Mouse (Mus musculus) ZHBTc4 (cell line): ENCODE results near the gene Tmem8.

Experiments
- DNase-seq: peaks from one replicate; pipeline ENCODE4 v3.0.0-alpha.2; 2011; ENCODE audit warnings: low read depth, low spot score

Tmem8 gene

DNA sequence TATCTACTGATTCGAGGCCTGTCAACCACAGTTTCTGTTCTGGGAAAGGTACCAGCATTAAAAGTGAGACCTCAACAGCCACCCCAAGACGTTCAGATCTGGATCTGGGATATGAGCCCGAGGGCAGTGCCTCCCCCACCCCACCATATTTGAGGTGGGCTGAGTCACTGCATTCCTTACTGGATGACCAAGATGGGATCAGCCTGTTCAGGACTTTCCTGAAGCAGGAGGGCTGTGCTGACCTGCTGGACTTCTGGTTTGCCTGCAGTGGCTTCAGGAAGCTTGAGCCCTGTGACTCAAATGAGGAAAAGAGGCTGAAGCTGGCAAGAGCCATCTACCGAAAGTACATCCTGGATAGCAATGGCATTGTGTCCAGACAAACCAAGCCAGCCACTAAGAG, 29.7 kb downstream of the Tmem8 start:
- DNase-seq = no peak

- DNase-seq = no peak
Observed at GRCm38 (mm10) chr17:26143386-26143785, 30.3 kb downstream of the Tmem8 start.

DNA sequence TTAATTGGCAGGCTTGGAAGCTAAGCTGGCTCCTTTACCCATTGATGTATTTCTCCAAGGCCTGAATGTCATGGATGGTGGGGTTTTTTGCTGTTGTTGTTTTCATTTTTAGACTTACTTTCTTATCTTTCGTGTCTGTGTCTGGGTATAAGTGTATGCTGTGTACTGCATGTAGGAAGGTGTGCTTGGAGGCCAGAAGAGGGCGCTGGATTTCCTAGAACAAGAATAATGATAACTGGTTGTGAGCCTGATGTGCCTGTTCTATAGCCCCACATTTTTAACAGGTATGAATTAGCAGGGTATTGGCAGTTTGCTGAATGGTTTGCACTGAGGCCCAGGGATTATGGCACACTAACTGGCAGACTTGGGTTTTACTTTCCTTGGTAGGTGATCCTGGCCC, 36.0 kb downstream of the Tmem8 start:
- DNase-seq = peak; percentile 65

DNA sequence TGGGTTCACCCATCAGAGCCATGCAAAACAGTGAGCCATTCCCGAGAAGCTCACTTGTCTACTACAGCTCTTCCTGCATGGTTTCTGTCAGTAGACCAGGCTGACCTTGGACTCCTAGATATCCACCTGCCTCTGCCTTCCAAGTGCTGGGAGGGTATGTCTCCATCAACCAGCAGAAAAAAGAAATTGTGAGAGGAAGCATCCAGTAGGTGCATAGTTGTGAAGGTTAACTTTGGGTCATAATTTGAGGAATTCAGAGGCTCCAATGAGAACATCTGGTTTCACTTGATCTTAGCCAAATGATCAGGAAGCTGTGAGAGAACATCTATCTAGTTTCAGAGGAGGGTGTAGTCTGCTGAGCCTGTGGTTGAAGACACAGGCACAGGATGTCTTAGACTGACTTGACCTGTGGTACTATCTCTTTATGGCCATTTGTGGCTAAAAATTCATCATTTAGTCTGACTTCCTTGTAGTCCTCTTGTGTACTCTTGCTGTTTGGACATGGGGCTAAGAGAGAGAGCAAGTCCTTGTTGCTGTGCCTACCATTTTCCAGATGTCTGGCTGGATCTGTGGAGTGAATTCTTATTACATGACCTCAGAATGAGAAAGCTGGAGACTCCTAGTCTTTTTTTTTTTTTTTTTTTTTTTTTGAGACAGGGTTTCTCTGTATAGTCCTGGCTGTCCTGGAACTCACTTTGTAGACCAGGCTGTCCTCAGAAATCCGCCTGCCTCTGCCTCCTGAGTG, 39.0 kb downstream of the Tmem8 start:
- DNase-seq = no peak

DNA sequence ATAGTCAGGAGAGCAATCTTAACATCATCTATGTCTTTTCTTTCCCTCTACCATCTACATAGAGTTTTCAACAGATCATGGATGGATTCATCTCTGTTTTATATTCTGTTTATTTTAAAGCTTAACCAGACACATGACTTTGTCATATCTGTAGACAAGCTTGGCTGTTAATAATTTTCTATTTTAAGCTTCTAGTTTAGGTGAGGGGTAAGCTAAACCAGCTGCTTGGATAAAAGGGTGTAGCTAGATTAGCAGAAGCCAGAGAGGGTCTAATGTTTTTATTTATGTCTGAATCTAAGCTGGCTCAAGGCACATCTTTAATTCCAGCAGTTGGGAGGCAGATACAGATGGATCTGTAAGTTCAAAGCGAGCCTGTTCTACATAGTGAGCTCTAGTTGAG, 49.6 kb downstream of the Tmem8 start:
- DNase-seq = no peak

GRCm38 (mm10) chr17:26168039-26168438, 54.9 kb downstream of the Tmem8 start:
- DNase-seq = peak; percentile 9
